Mouse (Mus musculus): ENCODE measurements around the gene Fars2. TPM values are rescaled to one million over a fixed set of nuclear protein-coding genes. Genes with fewer than 3 reads are reported as not detected.

Fars2 gene
- polyA plus RNA-seq, 1 experiment from 2014 or later = 30.0 TPM

Other genes with a start within 250 kb of the Fars2 start
- gene Rpp40, start 211.1 kb upstream of the Fars2 start, polyA plus RNA-seq (2016; fragmentation: Nextera tagmentation; extraction: Ambion mirVana) = 14.1 and 18.8 TPM in 2 replicates
- gene Ppp1r3g, start 158.6 kb upstream of the Fars2 start, polyA plus RNA-seq (2016; fragmentation: Nextera tagmentation; extraction: Ambion mirVana) = 2.0 and 2.3 TPM in 2 replicates
- 20.3 and 23.6 TPM in 2 replicates for gene Lyrm4, start 114 bp downstream of the Fars2 start, polyA plus RNA-seq (2016; fragmentation: Nextera tagmentation; extraction: Ambion mirVana)